Mouse (Mus musculus) CH12.LX (cell line): ENCODE results near the gene Trp73. TPM values are rescaled to one million over a fixed set of nuclear protein-coding genes. Genes with fewer than 3 reads are reported as not detected.
A peak's percentile ranks its signal among the peaks of the same experiment; 100 is the strongest.

Experiments used
- DNase-seq: peaks from one replicate; pipeline ENCODE4 v3.0.0-alpha.2; 2013; ENCODE audit errors: extremely low read depth
- H3K27ac ChIP-seq: 2 replicates; pipeline ENCODE4 v1.5.1; 2012; ENCODE audit warnings: low read depth, mild to moderate bottlenecking, control low read depth, moderate library complexity; ENCODE audit not compliant: insufficient read depth
- H3K27me3 ChIP-seq: replicated peaks from 2 replicates; pipeline ENCODE3; 2012; ENCODE audit warnings: inconsistent platforms
- H3K36me3 ChIP-seq, 2 experiments: replicated peaks in 1 of 2; 2 replicates each; pipeline versions ENCODE3 to v1.6.1; 2012; ENCODE audit warnings: inconsistent platforms in 1 of 2, low read length in 1 of 2, mild to moderate bottlenecking in 1 of 2, mixed read lengths in 1 of 2, moderate library complexity in 1 of 2; ENCODE audit not compliant: control insufficient read depth in 1 of 2, insufficient read depth in 1 of 2
- H3K4me1 ChIP-seq, 2 experiments: 2 replicates each; pipeline ENCODE4 v1.6.1; 2012; ENCODE audit warnings: inconsistent platforms in 1 of 2, moderate library complexity in 1 of 2; ENCODE audit not compliant: insufficient read depth in 2 of 2, control insufficient read depth in 1 of 2
- H3K4me2 ChIP-seq: 2 replicates; pipeline ENCODE4 v1.6.1; 2012; ENCODE audit warnings: low read depth, mild to moderate bottlenecking, control low read depth; ENCODE audit not compliant: poor library complexity, insufficient read depth, severe bottlenecking
- H3K4me3 ChIP-seq, 3 experiments: fragments of 150-350 bp in 1 of 3; sonication (generic) in 1 of 3; replicated peaks in 1 of 3; 2 replicates each; pipeline versions ENCODE3 to v1.5.1; 2011 to 2012; ENCODE audit warnings: low read depth in 2 of 3, low read length in 2 of 3, mild to moderate bottlenecking in 2 of 3, moderate library complexity in 2 of 3, control low read depth in 1 of 3, improper control_type of control experiment in 1 of 3, inconsistent platforms in 1 of 3, mixed read lengths in 1 of 3; ENCODE audit not compliant: poor library complexity in 1 of 3
- H3K79me2 ChIP-seq: replicated peaks from 2 replicates; pipeline ENCODE4 v1.6.1; 2012; ENCODE audit warnings: mild to moderate bottlenecking, moderate library complexity; ENCODE audit not compliant: control insufficient read depth, poor library complexity, insufficient read depth, severe bottlenecking; ENCODE audit errors: extremely low read depth
- H3K9ac ChIP-seq: 2 replicates; pipeline ENCODE4 v1.6.1; 2012; ENCODE audit warnings: low read depth, mild to moderate bottlenecking, control low read depth, moderate library complexity; ENCODE audit not compliant: insufficient read depth
- H3K9me3 ChIP-seq: replicated peaks from 2 replicates; pipeline ENCODE3; 2012; ENCODE audit warnings: low read length, inconsistent platforms, mixed read lengths
- BHLHE40 ChIP-seq: IDR thresholded peaks from 2 replicates; pipeline ENCODE4 v1.6.1; 2011; ENCODE audit warnings: mild to moderate bottlenecking, low read depth, low read length, improper control_type of control experiment
- CHD2 ChIP-seq: IDR thresholded peaks from 2 replicates; pipeline ENCODE4 v1.6.1; 2011; ENCODE audit warnings: low read length, improper control_type of control experiment
- CTCF ChIP-seq, 2 experiments: IDR thresholded peaks in 1 of 2; conservative IDR thresholded peaks in 1 of 2; 2 replicates each; pipeline ENCODE4 v1.5.1; 2011 to 2012; ENCODE audit warnings: low read depth in 2 of 2, low read length in 2 of 2, improper control_type of control experiment in 1 of 2, inconsistent platforms in 1 of 2, mild to moderate bottlenecking in 1 of 2, moderate library complexity in 1 of 2
- ELF1 ChIP-seq: IDR thresholded peaks from 2 replicates; pipeline ENCODE4 v1.6.1; 2014; ENCODE audit warnings: low read depth, mild to moderate bottlenecking, inconsistent platforms, low read length, improper control_type of control experiment
- EP300 ChIP-seq: IDR thresholded peaks from 2 replicates; pipeline ENCODE4 v1.6.1; 2011; ENCODE audit warnings: low read length, improper control_type of control experiment
- ETS1 ChIP-seq: conservative IDR thresholded peaks from 2 replicates; pipeline ENCODE4 v1.6.1; 2012; ENCODE audit warnings: low read depth, mild to moderate bottlenecking, inconsistent platforms, low read length, improper control_type of control experiment, moderate library complexity
- GABPA ChIP-seq: IDR thresholded peaks from 2 replicates; pipeline ENCODE4 v1.6.1; 2012; ENCODE audit warnings: low read depth, low read length, improper control_type of control experiment, inconsistent platforms; ENCODE audit not compliant: insufficient replicate concordance
- HCFC1 ChIP-seq: IDR thresholded peaks from 2 replicates; pipeline ENCODE4 v1.6.1; 2012; ENCODE audit warnings: low read depth, mild to moderate bottlenecking, inconsistent platforms, low read length, improper control_type of control experiment
- IRF4 ChIP-seq: IDR thresholded peaks from 2 replicates; pipeline ENCODE4 v1.6.1; 2014; ENCODE audit warnings: low read depth, mild to moderate bottlenecking, inconsistent platforms, low read length, improper control_type of control experiment
- JUN ChIP-seq: IDR thresholded peaks from 2 replicates; pipeline ENCODE4 v1.6.1; 2011; ENCODE audit warnings: low read depth, mild to moderate bottlenecking, low read length, improper control_type of control experiment, moderate library complexity; ENCODE audit not compliant: insufficient read depth
- KAT2A ChIP-seq: IDR thresholded peaks from 2 replicates; pipeline ENCODE4 v1.6.1; 2012; ENCODE audit warnings: low read length, improper control_type of control experiment, inconsistent platforms; ENCODE audit not compliant: insufficient replicate concordance
- MAX ChIP-seq: IDR thresholded peaks from 2 replicates; pipeline ENCODE4 v1.6.1; 2011; ENCODE audit warnings: low read length, improper control_type of control experiment
- MAZ ChIP-seq: IDR thresholded peaks from 2 replicates; pipeline ENCODE4 v1.6.1; 2012; ENCODE audit warnings: low read depth, mild to moderate bottlenecking, inconsistent platforms, low read length, improper control_type of control experiment, moderate library complexity
- MEF2A ChIP-seq: IDR thresholded peaks from 2 replicates; pipeline ENCODE4 v1.6.1; 2014; ENCODE audit warnings: low read depth, mild to moderate bottlenecking, inconsistent platforms, low read length, improper control_type of control experiment, borderline replicate concordance
- MXI1 ChIP-seq: IDR thresholded peaks from 2 replicates; pipeline ENCODE4 v1.6.1; 2011; ENCODE audit warnings: mild to moderate bottlenecking, low read depth, low read length, improper control_type of control experiment
- MYC ChIP-seq: IDR thresholded peaks from 2 replicates; pipeline ENCODE4 v1.6.1; 2011; ENCODE audit warnings: low read depth, mild to moderate bottlenecking, improper control_type of control experiment, low read length
- NELFE ChIP-seq: IDR thresholded peaks from 2 replicates; pipeline ENCODE4 v1.6.1; 2011; ENCODE audit warnings: low read depth, low read length, improper control_type of control experiment
- POLR2A ChIP-seq: IDR thresholded peaks from 2 replicates; pipeline ENCODE4 v1.6.1; 2011; ENCODE audit warnings: low read depth, mild to moderate bottlenecking, improper control_type of control experiment, low read length
- POLR2AphosphoS2 ChIP-seq: IDR thresholded peaks from 2 replicates; pipeline ENCODE4 v1.6.1; 2011; ENCODE audit warnings: low read depth, low read length, improper control_type of control experiment
- RAD21 ChIP-seq: IDR thresholded peaks from 2 replicates; pipeline ENCODE4 v1.6.1; 2011; ENCODE audit warnings: low read depth, mild to moderate bottlenecking, low read length, improper control_type of control experiment, moderate library complexity
- RCOR1 ChIP-seq: conservative IDR thresholded peaks from 2 replicates; pipeline ENCODE4 v1.6.1; 2012; ENCODE audit warnings: low read depth, mild to moderate bottlenecking, inconsistent platforms, low read length, improper control_type of control experiment
- SIN3A ChIP-seq: IDR thresholded peaks from 2 replicates; pipeline ENCODE4 v1.6.1; 2012; ENCODE audit warnings: low read length, improper control_type of control experiment, inconsistent platforms
- SMC3 ChIP-seq: IDR thresholded peaks from 2 replicates; pipeline ENCODE4 v1.6.1; 2011; ENCODE audit warnings: low read depth, low read length, improper control_type of control experiment
- TCF12 ChIP-seq: IDR thresholded peaks from 2 replicates; pipeline ENCODE4 v1.6.1; 2014; ENCODE audit warnings: low read depth, mild to moderate bottlenecking, inconsistent platforms, low read length, improper control_type of control experiment
- USF2 ChIP-seq: conservative IDR thresholded peaks from 2 replicates; pipeline ENCODE4 v1.6.1; 2011; ENCODE audit warnings: low read depth, low read length, improper control_type of control experiment
- ZC3H11A ChIP-seq: IDR thresholded peaks from 2 replicates; pipeline ENCODE4 v1.6.1; 2012; ENCODE audit warnings: low read depth, mild to moderate bottlenecking, inconsistent platforms, low read length, improper control_type of control experiment
- ZNF384 ChIP-seq: IDR thresholded peaks from 2 replicates; pipeline ENCODE4 v1.6.1; 2012; ENCODE audit warnings: low read depth, low read length, improper control_type of control experiment, inconsistent platforms
- dilution Hi-C: fragments of 300-500 bp; cut with MboI; formaldehyde crosslinking; loops from 2 replicates; pipeline ENCODE4 v1.14.3; 2020; ENCODE audit warnings: low sequenced_read_pairs; ENCODE audit not compliant: extremely low pct_unique_long_range_greater_than_20kb, extremely low pct_ligation_motif_present
- in situ Hi-C: fragments of 300-500 bp; cut with MboI; formaldehyde crosslinking; loops from 3 replicates; pipeline ENCODE4 v1.14.3; 2019; ENCODE audit warnings: low sequenced_read_pairs, low pct_ligation_motif_present, low pct_unique_long_range_greater_than_20kb, mixed read lengths
- polyA plus RNA-seq: library from polyadenylated mRNA; unstranded; fragments of >175 nt; gene quantifications from 2 replicates; pipeline ENCODE4 v1.2.1, GENCODE M21; 2012; ENCODE audit warnings: low read depth; ENCODE audit not compliant: insufficient read length
- total RNA-seq, 2 experiments: library from RNA; depleted of rRNA; stranded (reverse); fragments of 300-350 nt in 1 of 2; fragments of >200 nt in 1 of 2; gene quantifications; 2 replicates each; pipeline ENCODE4 v1.2.3; 2012 to 2014

Trp73 gene
- total and polyA plus RNA-seq, 3 experiments: 14.0 to 34.3 (median 30.0) TPM

- in situ Hi-C loops: no loop called here
- Histone ChIP-seq H3K79me2 (no peaks in the 10 kb centered on the region; the same call in 1 of the 2 replicates), H3K9me3 (no peaks in the 10 kb centered on the region), H3K36me3 (peaks cover 54 to 77% of the 10 kb centered on the region in 2 experiments), H3K27ac (peak overlapping the region; percentile 80), H3K4me3 (no peak overlapping the region), H3K27me3 (no peaks in the 10 kb centered on the region), H3K4me1 (peaks cover 37 to 83% of the 10 kb centered on the region in 2 experiments), H3K9ac (0 out of 2 replicates have a peak overlapping the region, but pooled peaks have one; percentile 12), H3K4me2 (peak overlapping the region; percentile 39)
- DNase-seq: peak; percentile 88
- dilution Hi-C loops: no loop called here
- TF ChIP-seq MAX: no peak
- 0 out of 2 replicates have a peak, but pooled peaks have one; percentile 22 for TF ChIP-seq NELFE
- peak; percentile 69; the same call in 1 of the 2 replicates for TF ChIP-seq MXI1
- TF ChIP-seq SMC3: no peak
- TF ChIP-seq JUN: no peak
- peak; percentile 78 for TF ChIP-seq MEF2A
- peak; percentile 57 for TF ChIP-seq CHD2
- no peak for TF ChIP-seq ZC3H11A
- TF ChIP-seq EP300: peak; percentile 87
- peak; percentile 96 for TF ChIP-seq ETS1
- peak; percentile 69; the same call in 1 of the 2 replicates for TF ChIP-seq SIN3A
- peak; percentile 73 for TF ChIP-seq IRF4
- no peak for TF ChIP-seq POLR2A
- TF ChIP-seq CTCF (conservative IDR thresholded peaks at IDR 0.05 in 1 of 2, IDR thresholded peaks at IDR 0.05 in 1 of 2; ENCODE audit: low read depth in 2 of 2, low read length in 2 of 2): no peak
- TF ChIP-seq POLR2AphosphoS2: no peak
- TF ChIP-seq BHLHE40: peak; percentile 97
- peak; percentile 76; the same call in 1 of the 2 replicates for TF ChIP-seq RCOR1
- peak; percentile 92 for TF ChIP-seq TCF12
- TF ChIP-seq ELF1: no peak
Measured at GRCm38 (mm10) chr4:154091356-154091755, 48.7 kb downstream of the Trp73 start.

GRCm38 (mm10) chr4:154089205-154089604 is 50.8 kb downstream of the Trp73 start:
- in situ Hi-C loops: no loop called here

More at GRCm38 (mm10) chr4:154089205-154089604, 50.8 kb downstream of the Trp73 start:
- Histone ChIP-seq H3K27me3 (no peaks in the 10 kb centered on the region), H3K4me2 (no peak overlapping the region), H3K4me3 (no peak overlapping the region), H3K27ac (no peak overlapping the region), H3K79me2 (no peaks in the 10 kb centered on the region; the same call in 1 of the 2 replicates), H3K4me1 (peaks cover 32 to 61% of the 10 kb centered on the region in 2 experiments), H3K9me3 (peaks cover 1% of the 10 kb centered on the region), H3K36me3 (peaks cover 45 to 77% of the 10 kb centered on the region in 2 experiments), H3K9ac (no peak overlapping the region)
- DNase-seq: peak; percentile 55
- TF ChIP-seq ELF1 (0 out of 2 replicates have a peak, but pooled peaks have one; percentile 27), RCOR1 (no peak), MEF2A (no peak), IRF4 (no peak), MYC (0 out of 2 replicates have a peak, but pooled peaks have one; percentile 19), USF2 (no peak), RAD21 (peak; percentile 38), KAT2A (no peak), ZNF384 (no peak), CTCF (conservative IDR thresholded peaks at IDR 0.05 in 1 of 2, IDR thresholded peaks at IDR 0.05 in 1 of 2; ENCODE audit: low read depth in 2 of 2, low read length in 2 of 2) (peak; percentile 26 to 61; a peak in 3 of 4 replicates), EP300 (no peak), NELFE (no peak), GABPA (no peak), MAZ (no peak), HCFC1 (no peak), SMC3 (peak; percentile 47)
- dilution Hi-C loops: no loop called here
